Mouse (Mus musculus): ENCODE measurements around the gene Olfr993.

GRCm38 (mm10) chr2:85409369-85409768, 5.3 kb downstream of the Olfr993 start, which contains the start of gene Olfr992:
- no peak for TF ChIP-seq CTCF (IDR thresholded peaks at IDR 0.05; ENCODE audit: borderline replicate concordance, insufficient read depth, low read length)
- TF ChIP-seq POLR2A (IDR thresholded peaks at IDR 0.05; ENCODE audit: low read depth, low read length) = no peak
